Mouse (Mus musculus) embryonic facial prominence, embryonic 15.5 days (tissue): Measurements from ENCODE around the gene Ppp6r2. TPM values are rescaled to one million over a fixed set of nuclear protein-coding genes. Genes with fewer than 3 reads are reported as not detected.

ENCODE experiments used
- ATAC-seq: fragments of 200-750 bp; cut with Nextera tagmentation; 2 replicates; pipeline ENCODE4 v1.8.0; 2017; ENCODE audit warnings: low read depth, moderate TSS enrichment; ENCODE audit not compliant: insufficient number of reproducible peaks, low FRiP score, low TSS enrichment
- H3K27ac ChIP-seq: fragments of 300-500 bp; sonication (generic); replicated peaks from 2 replicates; pipeline ENCODE4 v1.5.1; 2015; ENCODE audit warnings: mild to moderate bottlenecking, inconsistent platforms
- H3K27me3 ChIP-seq: fragments of 300-500 bp; sonication (generic); 2 replicates; pipeline ENCODE4 v1.6.1; 2015; ENCODE audit warnings: inconsistent platforms
- H3K36me3 ChIP-seq: fragments of 300-500 bp; sonication (generic); 2 replicates; pipeline ENCODE4 v1.6.1; 2015; ENCODE audit warnings: mild to moderate bottlenecking, inconsistent platforms
- H3K4me1 ChIP-seq: fragments of 300-500 bp; sonication (generic); 2 replicates; pipeline ENCODE4 v1.6.1; 2015; ENCODE audit warnings: inconsistent platforms
- H3K4me2 ChIP-seq: fragments of 300-500 bp; sonication (generic); replicated peaks from 2 replicates; pipeline ENCODE4 v1.6.1; 2015; ENCODE audit warnings: mild to moderate bottlenecking, inconsistent platforms
- H3K4me3 ChIP-seq: fragments of 300-500 bp; sonication (generic); replicated peaks from 2 replicates; pipeline ENCODE4 v1.5.1; 2015; ENCODE audit warnings: mild to moderate bottlenecking, inconsistent platforms
- H3K9ac ChIP-seq: fragments of 300-500 bp; sonication (generic); 2 replicates; pipeline ENCODE4 v1.6.1; 2015; ENCODE audit warnings: inconsistent platforms
- H3K9me3 ChIP-seq: fragments of 300-500 bp; sonication (generic); replicated peaks from 2 replicates; pipeline ENCODE4 v1.6.1; 2016; ENCODE audit warnings: inconsistent platforms
- WGBS: fragments of 180-500 bp; shearing (Covaris S2); methylation state at CpG from one replicate; pipeline ENCODE4 v1.1.7; 2015; 5-methylcytosine and 5-hydroxymethylcytosine counted together
- polyA plus RNA-seq: library from polyadenylated mRNA; unstranded; fragments of >200 nt; fragmentation: Nextera tagmentation; extraction: Ambion mirVana; gene quantifications from 2 replicates; pipeline ENCODE4 v1.2.1, GENCODE M21; 2015

The Ppp6r2 gene
- polyA plus RNA-seq, 1 experiment from 2014 or later = 33.3 TPM

DNA sequence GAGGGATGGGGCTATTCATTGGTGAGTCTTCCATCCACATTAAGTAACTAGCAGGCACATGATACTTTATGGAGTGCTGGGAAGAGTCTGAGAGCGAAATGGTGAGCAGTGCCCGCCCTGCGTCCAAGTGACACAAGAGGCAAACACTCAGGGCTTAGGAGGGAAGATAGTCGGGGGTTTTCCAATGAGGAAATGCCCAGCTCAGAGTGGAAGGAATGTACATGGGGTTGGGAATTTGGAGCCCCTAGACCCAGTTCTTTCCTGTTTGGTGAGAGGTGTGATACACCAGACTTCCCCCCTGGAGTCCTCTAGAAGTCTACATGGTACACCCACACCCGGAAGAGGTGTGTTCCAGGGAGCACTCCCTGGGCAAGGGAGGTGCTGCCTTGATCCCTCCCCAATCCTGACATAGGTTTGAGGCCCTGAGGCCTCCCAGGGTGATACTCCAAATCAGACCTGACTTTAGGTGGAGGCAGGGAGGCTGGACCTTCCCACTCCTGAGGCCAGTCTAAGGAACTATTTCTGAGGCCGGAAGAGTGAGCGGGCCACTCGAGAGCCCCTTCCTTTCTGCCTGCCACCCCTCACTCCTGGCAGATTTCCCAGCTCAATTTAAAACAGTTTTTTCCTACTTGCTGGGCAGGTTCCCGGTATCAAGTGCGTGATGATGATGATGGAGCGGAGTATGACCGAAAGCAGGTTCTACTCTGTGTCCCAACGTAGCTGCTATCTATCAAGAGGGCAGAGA, 35.8 kb upstream of the Ppp6r2 start:
- Histone ChIP-seq H3K27ac (peak overlapping the region; percentile 74), H3K9ac (no peak overlapping the region), H3K4me2 (no peak overlapping the region)

DNA sequence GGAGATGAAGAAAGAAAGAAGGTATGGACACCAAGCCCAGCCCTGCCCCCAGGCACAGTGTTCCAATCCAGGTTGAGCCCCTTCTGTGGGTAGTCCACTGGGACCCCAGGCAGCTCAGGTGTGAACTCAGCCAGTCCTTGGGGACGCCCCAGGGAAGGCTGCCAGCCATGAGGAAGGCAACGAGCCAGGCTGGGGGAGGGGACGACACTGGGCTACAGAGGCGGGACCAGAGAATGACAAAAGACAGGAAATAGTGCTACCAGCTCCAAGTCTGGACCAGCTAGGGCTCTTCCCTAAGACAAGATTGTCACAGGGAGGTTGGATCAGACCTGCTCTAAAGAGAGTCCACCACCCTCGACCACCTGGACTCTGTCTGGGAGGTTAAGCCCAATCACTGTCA, 34.2 kb upstream of the Ppp6r2 start:
- H3K27me3 ChIP-seq = no peaks in the 10 kb centered on the region
- peaks cover 87% of the 10 kb centered on the region for H3K4me1 ChIP-seq
- peak overlapping the region; percentile 81 for H3K4me2 ChIP-seq
- WGBS = 12% methylated on average over 5 of the region's 5 CpGs
- ATAC-seq = no peak
- peak overlapping the region; percentile 72 for H3K4me3 ChIP-seq
- no peaks in the 10 kb centered on the region for H3K36me3 ChIP-seq
- no peak overlapping the region for H3K9ac ChIP-seq
- peak overlapping the region; percentile 74 for H3K27ac ChIP-seq
- H3K9me3 ChIP-seq = no peaks in the 10 kb centered on the region

More for the DNA sequence above, 35.8 kb upstream of the Ppp6r2 start:
- Histone ChIP-seq H3K36me3 (no peaks in the 10 kb centered on the region), H3K4me1 (peaks cover 92% of the 10 kb centered on the region), H3K27me3 (no peaks in the 10 kb centered on the region), H3K9me3 (no peaks in the 10 kb centered on the region), H3K4me3 (no peak overlapping the region)
- WGBS = 64% methylated on average over 13 of the region's 13 CpGs
- ATAC-seq = no peak

DNA sequence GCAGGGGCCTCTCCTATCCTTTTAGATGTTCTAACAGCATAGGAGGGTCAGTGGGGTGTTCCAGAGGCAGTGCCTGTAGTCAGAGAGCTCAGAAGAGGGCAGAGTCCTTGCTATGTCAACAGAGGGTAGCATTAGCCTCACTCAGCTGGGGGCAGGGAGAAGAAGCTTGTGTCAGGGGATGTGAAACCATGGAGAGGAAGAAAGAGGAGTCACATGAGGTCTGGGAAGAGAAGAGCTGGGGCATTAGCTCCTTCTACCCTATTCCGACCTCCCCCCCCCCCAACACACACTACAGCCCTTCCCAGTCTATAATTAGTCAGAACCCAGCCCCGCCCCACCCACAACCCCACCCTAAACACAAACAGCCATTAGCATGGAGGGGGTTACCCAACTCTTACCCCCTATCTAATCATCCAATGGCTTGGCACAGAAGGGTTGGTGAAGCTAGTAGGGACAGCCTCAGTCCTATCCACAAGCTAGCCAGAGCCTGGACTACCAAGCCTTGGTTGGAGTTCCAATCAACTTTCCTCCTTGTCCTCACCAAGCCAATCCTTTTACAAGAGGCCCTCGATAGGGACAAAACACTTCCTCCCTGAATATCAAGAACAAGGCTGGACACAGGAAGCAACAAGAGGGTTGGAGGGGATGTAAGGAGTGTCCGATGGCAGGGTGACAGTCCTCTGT, 33.6 kb upstream of the Ppp6r2 start:
- Histone ChIP-seq H3K4me1 (peaks cover 87% of the 10 kb centered on the region), H3K36me3 (no peaks in the 10 kb centered on the region), H3K9ac (no peak overlapping the region), H3K9me3 (no peaks in the 10 kb centered on the region), H3K27me3 (no peaks in the 10 kb centered on the region), H3K4me3 (peak overlapping the region; percentile 72), H3K4me2 (peak overlapping the region; percentile 81), H3K27ac (peak overlapping the region; percentile 92)
- ATAC-seq = no peak
- WGBS = 68% methylated on average over 4 of the region's 4 CpGs

DNA sequence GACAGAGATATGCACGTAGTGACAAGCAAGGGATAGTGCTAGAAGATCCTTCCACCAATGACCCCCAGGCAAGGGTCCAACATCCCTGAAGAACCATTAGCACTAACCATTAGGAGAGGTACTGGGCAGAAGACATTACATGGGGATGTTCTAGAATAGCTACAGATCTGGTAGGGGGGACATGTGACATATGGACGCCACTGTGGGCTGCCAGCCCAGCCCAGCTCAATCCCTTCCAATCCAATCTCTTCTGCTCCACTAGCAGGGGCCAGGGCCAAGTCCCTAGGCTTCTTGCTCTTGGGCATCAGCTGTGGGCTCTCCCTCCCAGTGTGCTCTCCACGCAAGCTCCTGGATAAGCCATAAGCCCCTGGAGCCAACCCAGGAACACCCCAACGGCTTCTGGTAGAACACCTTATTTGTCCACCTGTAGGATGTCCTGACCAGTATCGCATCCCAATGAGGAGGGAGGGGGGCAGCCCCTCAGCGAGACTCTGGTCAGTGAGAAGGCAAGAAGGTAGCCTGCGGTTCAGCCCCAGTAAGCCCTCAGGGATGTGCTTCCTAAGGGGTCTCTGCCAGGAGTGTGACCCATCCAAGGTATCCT, 33.0 kb upstream of the Ppp6r2 start:
- Histone ChIP-seq H3K4me3 (peak overlapping the region; percentile 72), H3K27me3 (no peaks in the 10 kb centered on the region), H3K36me3 (no peaks in the 10 kb centered on the region), H3K9ac (0 out of 2 replicates have a peak overlapping the region, but pooled peaks have one; percentile 83), H3K4me2 (peak overlapping the region; percentile 81), H3K27ac (peak overlapping the region; percentile 92), H3K9me3 (no peaks in the 10 kb centered on the region), H3K4me1 (peaks cover 84% of the 10 kb centered on the region)
- 68% methylated on average over 7 of the region's 7 CpGs for WGBS
- no peak for ATAC-seq

GRCm38 (mm10) chr15:89178954-89179629, 32.3 kb upstream of the Ppp6r2 start:
- no peaks in the 10 kb centered on the region for H3K27me3 ChIP-seq
- no peaks in the 10 kb centered on the region for H3K9me3 ChIP-seq
- H3K4me2 ChIP-seq = peak overlapping the region; percentile 81
- WGBS = 1% methylated on average over 16 of the region's 16 CpGs
- peak overlapping the region; percentile 72 for H3K4me3 ChIP-seq
- H3K9ac ChIP-seq = peak overlapping the region; percentile 83; the same call in 1 of the 2 replicates
- no peaks in the 10 kb centered on the region for H3K36me3 ChIP-seq
- H3K4me1 ChIP-seq = peaks cover 77% of the 10 kb centered on the region
- peak; percentile 64; the same call in 1 of the 2 replicates for ATAC-seq
- H3K27ac ChIP-seq = peak overlapping the region; percentile 92

DNA sequence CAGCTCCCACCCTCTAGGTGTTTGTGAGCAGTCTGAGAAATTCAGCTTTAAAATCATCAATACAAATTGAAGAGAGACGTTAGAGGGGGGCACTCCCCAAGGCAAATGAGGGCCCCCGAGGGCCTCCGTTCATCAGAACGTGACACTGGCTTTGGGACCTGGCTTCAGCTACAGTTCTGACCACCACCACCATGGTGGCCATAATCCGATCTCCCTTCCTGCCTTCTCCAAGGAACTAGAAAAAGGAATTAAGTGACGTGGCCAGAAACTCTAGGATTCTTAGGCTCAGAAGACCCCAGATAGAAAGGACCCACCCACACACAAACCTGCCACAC, 31.8 kb upstream of the Ppp6r2 start:
- H3K4me3 ChIP-seq = peak overlapping the region; percentile 72
- H3K27me3 ChIP-seq = no peaks in the 10 kb centered on the region
- no peak for ATAC-seq
- H3K36me3 ChIP-seq = no peaks in the 10 kb centered on the region
- peaks cover 72% of the 10 kb centered on the region for H3K4me1 ChIP-seq
- WGBS = 4% methylated on average over 6 of the region's 6 CpGs
- H3K4me2 ChIP-seq = peak overlapping the region; percentile 81
- peak overlapping the region; percentile 92 for H3K27ac ChIP-seq
- peak overlapping the region; percentile 83 for H3K9ac ChIP-seq
- no peaks in the 10 kb centered on the region for H3K9me3 ChIP-seq

GRCm38 (mm10) chr15:89180081-89180541, 31.2 kb upstream of the Ppp6r2 start:
- Histone ChIP-seq H3K4me3 (peak overlapping the region; percentile 72), H3K9me3 (no peaks in the 10 kb centered on the region), H3K27me3 (no peaks in the 10 kb centered on the region), H3K4me2 (peak overlapping the region; percentile 81), H3K36me3 (no peaks in the 10 kb centered on the region), H3K9ac (peak overlapping the region; percentile 83), H3K27ac (peak overlapping the region; percentile 92), H3K4me1 (peaks cover 67% of the 10 kb centered on the region)
- under 1% methylated on average over 26 of the region's 26 CpGs for WGBS
- 0 out of 2 replicates have a peak, but pooled peaks have one; percentile 0 for ATAC-seq

- Histone ChIP-seq H3K4me3 (peak within 1 kb of the TSS; percentile 72), H3K4me2 (peak within 1 kb of the TSS; percentile 81), H3K27me3 (no peaks in the 10 kb centered on the region), H3K4me1 (peaks cover 61% of the 10 kb centered on the region), H3K36me3 (no peaks in the 10 kb centered on the region), H3K9me3 (no peaks in the 10 kb centered on the region), H3K9ac (peak within 1 kb of the TSS; percentile 83), H3K27ac (peak within 1 kb of the TSS; percentile 92)
- ATAC-seq = peak; percentile 88
- WGBS = under 1% methylated on average over 63 of the region's 72 CpGs
Observed at GRCm38 (mm10) chr15:89180571-89181229, 30.7 kb upstream of the Ppp6r2 start, which contains the start of gene Plxnb2. Gene Plxnb2, minus strand, starts transcription at chr15:89180788.

GRCm38 (mm10) chr15:89181561-89182270, 29.6 kb upstream of the Ppp6r2 start:
- ATAC-seq = no peak
- peak overlapping the region; percentile 92 for H3K27ac ChIP-seq
- peak overlapping the region; percentile 81 for H3K4me2 ChIP-seq
- no peaks in the 10 kb centered on the region for H3K27me3 ChIP-seq
- H3K4me1 ChIP-seq = peaks cover 51% of the 10 kb centered on the region
- no peaks in the 10 kb centered on the region for H3K36me3 ChIP-seq
- no peak overlapping the region; the same call in 1 of the 2 replicates for H3K9ac ChIP-seq
- H3K9me3 ChIP-seq = no peaks in the 10 kb centered on the region
- 64% methylated on average over 10 of the region's 10 CpGs for WGBS
- H3K4me3 ChIP-seq = peak overlapping the region; percentile 72

DNA sequence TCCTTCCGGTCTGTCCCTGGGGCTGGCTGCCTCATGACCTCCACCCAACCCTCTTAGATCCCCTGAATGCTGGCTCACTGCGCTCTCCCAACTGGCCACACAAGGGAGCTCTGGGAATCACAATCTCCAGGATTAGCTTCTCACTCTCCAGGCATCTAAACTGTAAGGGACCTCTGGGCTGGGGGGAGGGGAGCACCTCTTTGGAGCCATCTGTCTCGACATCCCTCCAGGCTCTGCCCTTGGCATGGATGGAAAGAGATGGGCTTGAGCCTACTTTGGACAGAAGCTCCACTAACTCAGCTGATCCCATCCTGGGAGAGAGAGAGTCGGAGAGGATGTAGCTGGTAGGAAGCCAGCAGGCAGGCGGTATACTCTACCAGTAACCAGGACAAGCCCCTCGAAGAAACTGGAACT, 29.0 kb upstream of the Ppp6r2 start:
- Histone ChIP-seq H3K27ac (peak overlapping the region; percentile 53), H3K9me3 (no peaks in the 10 kb centered on the region), H3K4me2 (no peak overlapping the region), H3K4me3 (no peak overlapping the region), H3K27me3 (no peaks in the 10 kb centered on the region), H3K36me3 (no peaks in the 10 kb centered on the region), H3K9ac (no peak overlapping the region), H3K4me1 (peaks cover 44% of the 10 kb centered on the region)
- 29% methylated on average over 6 of the region's 6 CpGs for WGBS
- ATAC-seq = no peak
